Comparison of ENCODE assay signal across 12 mouse cellular contexts in genomic region chr10:68043973-68044372, GRCm38 (mm10).
A peak's percentile ranks its signal among the peaks of the same experiment; 100 is the strongest.
DNase-seq lines count a peak whose midpoint lies in the region; ATAC-seq and TF ChIP-seq lines count a peak whose summit lies in the region.
"Had no signal": no experiment of that assay in that cellular context is flagged by ENCODE, and none has a peak within 500 bp of the region (broad histone marks: within the 10 kb centered on the region; RNA-seq: fewer than 3 reads in every experiment).

No protein-coding gene starts in this region.

- H3K4me1 ChIP-seq in embryonic facial prominence, embryonic 11.5 days (ENCODE audit: control insufficient read depth, insufficient read depth, low read length) = no peaks in the 10 kb centered on the region
- H3K4me1 ChIP-seq: liver, embryonic 15.5 days had no signal

- H3K27ac ChIP-seq in embryonic facial prominence, embryonic 11.5 days (replicated peaks; ENCODE audit: low read depth, low read length) = no peak overlapping the region
- no peak overlapping the region for H3K27ac ChIP-seq in left cerebral cortex, adult 2 months
- H3K27ac ChIP-seq: liver, embryonic 15.5 days had no signal

- H3K9ac ChIP-seq in embryonic facial prominence, embryonic 11.5 days (replicated peaks; ENCODE audit: low read length) = no peak overlapping the region
- H3K9ac ChIP-seq: liver, embryonic 15.5 days had no signal

- intact Hi-C loops in left cerebral cortex, adult 2 months (cut with DNase I) = no loop called here

- H3K4me2 ChIP-seq in embryonic facial prominence, embryonic 11.5 days (ENCODE audit: low read depth, low read length) = no peak overlapping the region
- H3K4me2 ChIP-seq: liver, embryonic 15.5 days had no signal

- no peaks in the 10 kb centered on the region for H3K9me3 ChIP-seq in embryonic facial prominence, embryonic 11.5 days (replicated peaks; ENCODE audit: control insufficient read depth, low read length)
- H3K9me3 ChIP-seq: liver, embryonic 15.5 days; megakaryocyte, embryonic 14.5 days had no signal

- H3K27me3 ChIP-seq in embryonic facial prominence, embryonic 11.5 days (ENCODE audit: control insufficient read depth, insufficient read depth, low read length) = no peaks in the 10 kb centered on the region
- H3K27me3 ChIP-seq: liver, embryonic 15.5 days; megakaryocyte, embryonic 14.5 days had no signal

- 30% methylated on average over 6 of the region's 6 CpGs for WGBS in embryonic facial prominence, embryonic 11.5 days

- H3K4me3 ChIP-seq in embryonic facial prominence, embryonic 11.5 days (ENCODE audit: low read depth, low read length) = no peak overlapping the region
- H3K4me3 ChIP-seq in left cerebral cortex, adult 2 months = no peak overlapping the region
- H3K4me3 ChIP-seq: liver, embryonic 15.5 days; megakaryocyte, embryonic 14.5 days had no signal

- TF ChIP-seq CTCF in left cerebral cortex, adult 2 months (IDR thresholded peaks at IDR 0.05) = no peak

- DNase-seq in kidney, postnatal 10 days = peak; percentile 31
- no peak for DNase-seq in kidney, postnatal 36 days
- DNase-seq in thymus, postnatal 4 days = peak; percentile 30
- DNase-seq in thymus, postnatal 0 days (ENCODE audit: low spot score) = no peak
- DNase-seq in embryonic facial prominence, embryonic 11.5 days (ENCODE audit: low spot score) = peak; percentile 32
- no peak for DNase-seq in left cerebral cortex, adult 2 months (ENCODE audit: extremely low spot score in 1 of 2, low spot score in 2 of 2)
- DNase-seq: cerebellum, adult 2 months; kidney, adult 18-20 months had no signal

- no peaks in the 10 kb centered on the region for H3K36me3 ChIP-seq in embryonic facial prominence, embryonic 11.5 days (replicated peaks; ENCODE audit: control insufficient read depth, insufficient read depth, low read depth, low read length)
- H3K36me3 ChIP-seq: liver, embryonic 15.5 days had no signal

- ATAC-seq in embryonic facial prominence, embryonic 11.5 days (replicated peaks; ENCODE audit: insufficient number of reproducible peaks, low FRiP score, low TSS enrichment, low read depth) = no peak
- ATAC-seq in inflammation-experienced regulatory T-cells, adult 6 months = no peak
- no peak for ATAC-seq in activated CD4-positive, CD25-positive, alpha-beta regulatory T cell, adult 4 months

Comparison
In these comparisons a context has a peak if more than half of its experiments do, and no peak if none do; other contexts are left out.
1. DNase-seq: peak in kidney, postnatal 10 days (single experiment), thymus, postnatal 4 days (single experiment) and embryonic facial prominence, embryonic 11.5 days (single experiment); none in kidney, postnatal 36 days (0 of 2), thymus, postnatal 0 days (single experiment) and left cerebral cortex, adult 2 months (0 of 2).